Mouse (Mus musculus): ENCODE measurements around the gene Copz2. TPM values are rescaled to one million over a fixed set of nuclear protein-coding genes. Genes with fewer than 3 reads are reported as not detected.

Gene Copz2
- polyA plus RNA-seq, 1 experiment from 2014 or later: 51.0 TPM

- DNase-seq (peak; percentile 54), ATAC-seq (peak; percentile 80)
- Histone ChIP-seq H3K4me1 (ENCODE audit: insufficient read depth) (peaks cover 50% of the 10 kb centered on the region), H3K4me3 (ENCODE audit: low read depth, low read length) (peak overlapping the region; percentile 53; the same call in 1 of the 2 replicates), H3K9ac (replicated peaks) (peak overlapping the region; percentile 56), H3K27me3 (ENCODE audit: insufficient read depth, low read length) (no peaks in the 10 kb centered on the region), H3K27ac (ENCODE audit: low read depth) (peak overlapping the region; percentile 60), H3K9me3 (ENCODE audit: low read length) (no peaks in the 10 kb centered on the region), H3K36me3 (replicated peaks; ENCODE audit: insufficient read depth, low read length) (peaks cover 49% of the 10 kb centered on the region), H3K4me2 (ENCODE audit: low read depth, low read length) (peak overlapping the region; percentile 88)
- TF ChIP-seq EP300 (IDR thresholded peaks at IDR 0.05; ENCODE audit: low read depth) (0 out of 2 replicates have a peak, but pooled peaks have one; percentile 12), CTCF (IDR thresholded peaks at IDR 0.05; ENCODE audit: low read depth) (no peak)
- WGBS (ENCODE audit: insufficient replicate concordance): 33% methylated on average over 4 of the region's 4 CpGs
Measured at GRCm38 (mm10) chr11:96822675-96823470, 26.8 kb upstream of the Copz2 start.

DNA sequence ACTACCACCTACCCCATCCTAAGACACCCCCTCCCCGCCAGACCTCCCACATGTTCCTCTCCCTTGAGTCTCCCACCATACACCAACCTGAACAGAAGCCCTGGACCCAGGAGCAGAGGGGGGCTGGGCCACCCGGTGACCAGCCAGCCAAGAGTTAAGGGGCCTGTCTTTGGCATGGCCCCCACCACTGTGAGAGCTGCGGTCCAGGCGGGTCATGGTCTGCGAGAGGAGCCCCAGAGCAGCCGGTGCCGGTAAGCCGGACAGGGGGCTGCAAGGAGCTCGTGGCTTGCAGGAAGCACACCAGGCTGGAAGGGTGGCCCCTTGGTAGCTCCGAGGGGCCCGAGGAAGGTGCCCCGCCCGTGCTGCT, 26.2 kb upstream of the Copz2 start:
- Histone ChIP-seq H3K9me3 (ENCODE audit: low read length) (no peaks in the 10 kb centered on the region), H3K4me1 (ENCODE audit: insufficient read depth) (peaks cover 55% of the 10 kb centered on the region), H3K9ac (replicated peaks) (peak overlapping the region; percentile 56), H3K36me3 (replicated peaks; ENCODE audit: insufficient read depth, low read length) (peaks cover 43% of the 10 kb centered on the region), H3K4me2 (ENCODE audit: low read depth, low read length) (peak overlapping the region; percentile 88), H3K27ac (ENCODE audit: low read depth) (peak overlapping the region; percentile 60), H3K4me3 (ENCODE audit: low read depth, low read length) (peak overlapping the region; percentile 53), H3K27me3 (ENCODE audit: insufficient read depth, low read length) (no peaks in the 10 kb centered on the region)
- ATAC-seq (no peak), DNase-seq (no peak)
- TF ChIP-seq CTCF (IDR thresholded peaks at IDR 0.05; ENCODE audit: low read depth) (no peak), EP300 (IDR thresholded peaks at IDR 0.05; ENCODE audit: low read depth) (no peak)
- WGBS (ENCODE audit: insufficient replicate concordance): 19% methylated on average over 13 of the region's 13 CpGs

DNA sequence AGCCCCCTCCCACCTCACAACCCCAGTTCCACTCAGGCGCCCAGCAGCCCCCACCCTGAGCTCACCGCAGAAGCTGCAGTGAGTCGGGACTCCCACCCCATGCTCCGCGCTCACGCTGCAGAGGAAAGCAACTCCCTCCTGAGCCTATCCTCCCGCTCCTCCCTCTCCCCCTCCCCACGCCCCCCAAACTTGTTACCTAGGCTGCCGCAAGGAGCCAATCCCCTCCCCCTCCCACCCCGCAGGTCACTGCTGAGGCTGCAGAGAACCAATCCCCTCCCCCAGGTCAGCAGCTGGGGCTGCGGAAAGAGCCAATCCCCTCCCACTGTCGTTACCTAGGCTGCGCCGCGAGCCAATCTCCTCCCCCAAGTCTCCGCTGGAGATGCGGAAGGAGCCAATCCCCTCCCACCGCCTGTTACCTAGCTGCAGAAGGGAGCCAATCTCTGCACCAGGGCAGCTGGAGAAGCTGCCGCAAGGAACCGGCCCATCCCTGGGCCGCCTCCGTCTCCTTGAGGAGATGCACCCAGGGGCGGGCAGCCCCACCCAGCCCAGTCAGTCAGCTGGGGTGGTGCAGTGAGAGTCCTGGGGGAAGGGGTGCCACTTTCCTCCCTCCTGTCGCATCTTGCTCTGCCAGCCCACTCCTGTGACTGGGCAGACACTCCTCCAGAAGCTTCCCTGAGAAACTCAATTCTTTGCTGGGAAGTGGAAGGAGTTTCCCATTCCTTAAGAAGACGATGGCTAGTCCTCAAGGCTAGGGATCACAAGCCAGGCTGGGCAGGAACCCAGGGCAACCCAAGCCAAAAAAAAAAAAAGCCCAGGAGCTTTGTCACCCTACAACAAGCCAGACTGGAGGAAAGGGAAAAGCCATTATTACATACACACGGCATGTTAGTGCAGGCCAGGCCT, 25.5 kb upstream of the Copz2 start:
- 4% methylated on average over 23 of the region's 26 CpGs for WGBS (ENCODE audit: insufficient replicate concordance)
- TF ChIP-seq EP300 (IDR thresholded peaks at IDR 0.05; ENCODE audit: low read depth): no peak
- TF ChIP-seq CTCF (IDR thresholded peaks at IDR 0.05; ENCODE audit: low read depth): no peak
- peak overlapping the region; percentile 56 for H3K9ac ChIP-seq (replicated peaks)
- DNase-seq: peak; percentile 89
- peaks cover 36% of the 10 kb centered on the region for H3K36me3 ChIP-seq (replicated peaks; ENCODE audit: insufficient read depth, low read length)
- no peaks in the 10 kb centered on the region for H3K9me3 ChIP-seq (ENCODE audit: low read length)
- H3K4me3 ChIP-seq (ENCODE audit: low read depth, low read length): peak overlapping the region; percentile 53
- ATAC-seq: peak; percentile 79
- peak overlapping the region; percentile 88 for H3K4me2 ChIP-seq (ENCODE audit: low read depth, low read length)
- peak overlapping the region; percentile 66 for H3K27ac ChIP-seq (ENCODE audit: low read depth)
- H3K27me3 ChIP-seq (ENCODE audit: insufficient read depth, low read length): no peaks in the 10 kb centered on the region
- H3K4me1 ChIP-seq (ENCODE audit: insufficient read depth): peaks cover 55% of the 10 kb centered on the region

- TF ChIP-seq EP300 (IDR thresholded peaks at IDR 0.05; ENCODE audit: low read depth) (no peak), CTCF (IDR thresholded peaks at IDR 0.05; ENCODE audit: low read depth) (no peak)
- peak overlapping the region; percentile 53 for H3K4me3 ChIP-seq (ENCODE audit: low read depth, low read length)
- no peaks in the 10 kb centered on the region for H3K9me3 ChIP-seq (ENCODE audit: low read length)
- no peaks in the 10 kb centered on the region for H3K27me3 ChIP-seq (ENCODE audit: insufficient read depth, low read length)
- no peak for ATAC-seq
- DNase-seq: peak; percentile 76
- peak overlapping the region; percentile 66 for H3K27ac ChIP-seq (ENCODE audit: low read depth)
- H3K36me3 ChIP-seq (replicated peaks; ENCODE audit: insufficient read depth, low read length): peaks cover 28% of the 10 kb centered on the region
- peak overlapping the region; percentile 88 for H3K4me2 ChIP-seq (ENCODE audit: low read depth, low read length)
- peaks cover 55% of the 10 kb centered on the region for H3K4me1 ChIP-seq (ENCODE audit: insufficient read depth)
- peak overlapping the region; percentile 1; the same call in 1 of the 2 replicates for H3K9ac ChIP-seq (replicated peaks)
- 56% methylated on average over 7 of the region's 7 CpGs for WGBS (ENCODE audit: insufficient replicate concordance)
Measured at GRCm38 (mm10) chr11:96824783-96825495, 24.7 kb upstream of the Copz2 start.

- H3K9me3 ChIP-seq (ENCODE audit: low read length): no peaks in the 10 kb centered on the region
- H3K4me2 ChIP-seq (ENCODE audit: low read depth, low read length): peak overlapping the region; percentile 88
- DNase-seq (no peak), ATAC-seq (no peak)
- peaks cover 12% of the 10 kb centered on the region for H3K36me3 ChIP-seq (replicated peaks; ENCODE audit: insufficient read depth, low read length)
- H3K4me1 ChIP-seq (ENCODE audit: insufficient read depth): peaks cover 61% of the 10 kb centered on the region
- WGBS (ENCODE audit: insufficient replicate concordance): 96% methylated on average over 2 of the region's 2 CpGs
- peak overlapping the region; percentile 50; the same call in 1 of the 2 replicates for H3K9ac ChIP-seq (replicated peaks)
- peak overlapping the region; percentile 6; the same call in 1 of the 2 replicates for H3K4me3 ChIP-seq (ENCODE audit: low read depth, low read length)
- H3K27me3 ChIP-seq (ENCODE audit: insufficient read depth, low read length): no peaks in the 10 kb centered on the region
- peak overlapping the region; percentile 58 for H3K27ac ChIP-seq (ENCODE audit: low read depth)
- TF ChIP-seq EP300 (IDR thresholded peaks at IDR 0.05; ENCODE audit: low read depth) (no peak), CTCF (IDR thresholded peaks at IDR 0.05; ENCODE audit: low read depth) (no peak)
Measured at GRCm38 (mm10) chr11:96826481-96826880, 23.2 kb upstream of the Copz2 start.
